Mouse (Mus musculus) stomach, embryonic 16.5 days (tissue): ENCODE results near the gene Slc10a2. TPM values are rescaled to one million over a fixed set of nuclear protein-coding genes. Genes with fewer than 3 reads are reported as not detected.
"Not testable (repeated sequence)": the region's sequence is repeated elsewhere in the genome, so short reads cannot be mapped to it uniquely, and the experiment has no call there.

Experiments used
- ATAC-seq: fragments of 200-750 bp; cut with Nextera tagmentation; 2 replicates; pipeline ENCODE4 v1.8.0; 2017; ENCODE audit warnings: moderate number of reproducible peaks, moderate TSS enrichment; ENCODE audit not compliant: insufficient read depth, low FRiP score
- H3K27ac ChIP-seq: fragments of 300-500 bp; sonication (generic); 2 replicates; pipeline ENCODE4 v1.5.1; 2014; ENCODE audit warnings: low read length
- H3K27me3 ChIP-seq: fragments of 300-500 bp; sonication (generic); 2 replicates; pipeline ENCODE4 v1.6.1; 2014; ENCODE audit warnings: low read length, control low read depth, mixed read lengths; ENCODE audit not compliant: control insufficient read depth, insufficient read depth
- H3K36me3 ChIP-seq: fragments of 300-500 bp; sonication (generic); 2 replicates; pipeline ENCODE4 v1.6.1; 2014; ENCODE audit warnings: low read length; ENCODE audit not compliant: control insufficient read depth, insufficient read depth
- H3K4me1 ChIP-seq: fragments of 300-500 bp; sonication (generic); 2 replicates; pipeline ENCODE4 v1.6.1; 2014; ENCODE audit warnings: low read length, control low read depth, mixed read lengths; ENCODE audit not compliant: control insufficient read depth, insufficient read depth
- H3K4me2 ChIP-seq: fragments of 300-500 bp; sonication (generic); 2 replicates; pipeline ENCODE4 v1.6.1; 2014; ENCODE audit warnings: low read depth, low read length, mixed read lengths
- H3K4me3 ChIP-seq: fragments of 300-500 bp; sonication (generic); replicated peaks from 2 replicates; pipeline ENCODE4 v1.5.1; 2014; ENCODE audit warnings: mild to moderate bottlenecking, low read length
- H3K9ac ChIP-seq: fragments of 300-500 bp; sonication (generic); 2 replicates; pipeline ENCODE4 v1.6.1; 2014; ENCODE audit warnings: low read length
- H3K9me3 ChIP-seq: fragments of 300-500 bp; sonication (generic); replicated peaks from 2 replicates; pipeline ENCODE4 v1.6.1; 2016; ENCODE audit warnings: low read length, control low read depth; ENCODE audit not compliant: control insufficient read depth
- WGBS: fragments of 180-500 bp; shearing (Covaris S2); extraction: QIAGEN DNeasy Blood & Tissue Kit; methylation state at CpG from one replicate; pipeline ENCODE4 v1.1.7; 2014; 5-methylcytosine and 5-hydroxymethylcytosine counted together
- polyA plus RNA-seq: library from polyadenylated mRNA; unstranded; fragments of >200 nt; fragmentation: Nextera tagmentation; extraction: Ambion mirVana; gene quantifications from 2 replicates; pipeline ENCODE4 v1.2.1, GENCODE M21; 2015

The Slc10a2 gene
- not detected in 2 replicates for polyA plus RNA-seq

GRCm38 (mm10) chr8:5105186-5105585, at the start of gene Slc10a2:
Slc10a2 (minus strand) TSS chr8:5105351.
- no peaks in the 10 kb centered on the region for H3K9me3 ChIP-seq
- 50% methylated on average over 5 of the region's 5 CpGs for WGBS
- ATAC-seq, result no peak
- no peak within 1 kb of the TSS for H3K4me2 ChIP-seq
- H3K27me3 ChIP-seq, result no peaks in the 10 kb centered on the region
- no peak within 1 kb of the TSS for H3K9ac ChIP-seq
- no peaks in the 10 kb centered on the region for H3K4me1 ChIP-seq
- no peak within 1 kb of the TSS for H3K27ac ChIP-seq
- no peaks in the 10 kb centered on the region for H3K36me3 ChIP-seq
- H3K4me3 ChIP-seq, result no peak within 1 kb of the TSS

DNA sequence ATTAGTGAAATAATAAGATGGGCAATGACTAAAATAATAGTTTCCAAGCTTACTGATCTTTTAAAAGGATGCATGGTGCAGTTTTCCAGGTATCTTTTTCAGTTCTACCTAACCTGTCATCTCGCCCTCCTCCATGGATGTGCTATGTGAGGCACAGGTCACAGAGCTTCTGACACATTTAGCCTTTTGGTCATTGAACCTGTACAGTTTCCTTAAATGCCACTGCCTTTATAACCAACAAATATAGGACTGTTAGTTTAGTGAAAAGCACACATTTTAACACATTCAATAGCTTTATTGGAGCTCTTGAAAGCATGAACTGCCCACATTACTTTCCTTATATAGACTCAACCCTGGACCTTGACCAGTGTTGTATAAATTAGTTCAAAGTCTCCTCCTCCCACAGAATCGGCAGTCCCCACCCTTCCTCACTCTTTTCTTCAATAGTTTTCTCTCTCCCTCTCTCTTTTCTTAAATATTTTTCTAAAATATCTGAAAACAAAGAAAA, 24.2 kb upstream of the Slc10a2 start:
- no peak for ATAC-seq
- 65% methylated on average over 2 of the region's 2 CpGs for WGBS
- no peaks in the 10 kb centered on the region for H3K27me3 ChIP-seq
- no peaks in the 10 kb centered on the region for H3K36me3 ChIP-seq
- no peaks in the 10 kb centered on the region for H3K9me3 ChIP-seq
- H3K4me3 ChIP-seq, result no peak overlapping the region
- no peaks in the 10 kb centered on the region for H3K4me1 ChIP-seq
- no peak overlapping the region for H3K27ac ChIP-seq
- H3K4me2 ChIP-seq, result no peak overlapping the region
- H3K9ac ChIP-seq, result no peak overlapping the region

DNA sequence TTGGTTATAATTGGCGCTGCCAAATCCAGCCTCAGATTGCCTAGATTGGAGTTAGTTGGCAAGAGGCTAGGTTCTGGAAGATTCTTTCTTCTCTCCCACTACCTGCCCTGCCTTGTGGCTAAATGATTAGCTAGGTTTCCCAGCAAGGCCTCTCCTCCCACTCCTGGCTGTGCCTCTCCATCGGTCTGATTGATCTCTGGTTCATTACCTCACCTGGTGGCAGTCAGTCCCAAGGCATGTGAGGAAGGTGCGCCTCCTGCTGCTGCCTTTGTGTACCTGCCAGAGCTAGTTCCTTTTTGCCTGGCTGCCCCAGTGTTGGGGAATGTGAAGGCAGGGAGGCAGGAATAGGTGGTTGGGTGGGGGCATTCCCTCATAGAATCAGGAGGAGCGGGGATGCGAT, 1.7 kb upstream of the Slc10a2 start:
- 54% methylated on average over 5 of the region's 5 CpGs for WGBS
- Histone ChIP-seq H3K9me3 (no peaks in the 10 kb centered on the region), H3K27ac (no peak overlapping the region), H3K4me2 (no peak overlapping the region), H3K4me3 (no peak overlapping the region), H3K27me3 (no peaks in the 10 kb centered on the region), H3K4me1 (no peaks in the 10 kb centered on the region), H3K9ac (no peak overlapping the region), H3K36me3 (no peaks in the 10 kb centered on the region)
- peak; percentile 62; the same call in 1 of the 2 replicates for ATAC-seq

DNA sequence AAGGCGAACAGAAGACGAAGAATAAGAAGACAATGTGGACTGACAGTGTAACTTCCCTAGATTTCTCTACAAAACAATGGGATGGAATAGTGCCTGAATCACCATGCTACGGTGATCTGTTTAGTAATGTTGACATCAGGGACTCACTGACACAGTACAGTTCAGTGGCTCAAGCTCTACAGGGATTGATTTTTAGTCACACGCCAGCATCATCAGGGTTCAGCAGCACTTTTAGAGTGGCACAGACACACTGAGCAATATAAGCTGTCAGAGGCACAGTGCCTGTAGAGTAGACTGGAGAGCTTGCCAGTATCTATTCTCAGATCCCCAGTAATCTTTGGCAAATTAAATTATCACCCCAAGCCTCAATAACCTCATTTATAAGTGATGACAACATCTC, 9.8 kb downstream of the Slc10a2 start:
- Histone ChIP-seq H3K36me3 (no peaks in the 10 kb centered on the region), H3K4me3 (no peak overlapping the region), H3K9me3 (no peaks in the 10 kb centered on the region), H3K27ac (no peak overlapping the region), H3K9ac (no peak overlapping the region), H3K4me2 (no peak overlapping the region), H3K4me1 (no peaks in the 10 kb centered on the region), H3K27me3 (no peaks in the 10 kb centered on the region)
- 79% methylated on average over 4 of the region's 4 CpGs for WGBS
- no peak for ATAC-seq

GRCm38 (mm10) chr8:5093991-5094390, 11.2 kb downstream of the Slc10a2 start:
- not testable (repeated sequence) for H3K4me2 ChIP-seq, H3K9me3 ChIP-seq, ATAC-seq, H3K4me3 ChIP-seq, H3K4me1 ChIP-seq, H3K36me3 ChIP-seq, H3K9ac ChIP-seq, H3K27me3 ChIP-seq, H3K27ac ChIP-seq

GRCm38 (mm10) chr8:5073654-5074293, 31.4 kb downstream of the Slc10a2 start:
- no peak overlapping the region for H3K4me2 ChIP-seq
- no peaks in the 10 kb centered on the region for H3K27me3 ChIP-seq
- H3K27ac ChIP-seq, result no peak overlapping the region
- no peak overlapping the region for H3K9ac ChIP-seq
- H3K4me3 ChIP-seq, result no peak overlapping the region
- WGBS, result 85% methylated on average over 3 of the region's 3 CpGs
- H3K36me3 ChIP-seq, result no peaks in the 10 kb centered on the region
- no peak for ATAC-seq
- no peaks in the 10 kb centered on the region for H3K4me1 ChIP-seq
- H3K9me3 ChIP-seq, result no peaks in the 10 kb centered on the region

DNA sequence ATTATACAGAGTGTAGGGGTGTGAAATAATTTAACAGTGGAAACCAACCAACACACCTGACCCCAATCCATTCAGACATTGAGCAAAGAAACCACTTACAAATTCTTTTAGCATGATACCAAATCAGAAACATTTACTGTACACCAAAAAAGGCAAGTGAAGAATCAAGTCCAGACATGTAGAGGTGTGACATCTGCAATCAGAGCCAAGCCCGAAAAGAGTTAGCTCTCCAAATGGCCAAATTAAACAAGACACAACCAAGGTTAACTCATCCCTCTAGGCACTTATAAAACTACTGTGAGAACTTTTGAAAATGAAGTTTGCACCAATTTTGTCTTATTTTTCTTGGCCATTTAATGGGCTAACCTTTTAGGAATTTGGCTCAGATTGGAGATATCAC, 46.3 kb downstream of the Slc10a2 start:
- H3K36me3 ChIP-seq, result no peaks in the 10 kb centered on the region
- no peaks in the 10 kb centered on the region for H3K27me3 ChIP-seq
- no peak overlapping the region for H3K27ac ChIP-seq
- WGBS, result 63% methylated on average over 1 of the region's 1 CpGs
- no peak for ATAC-seq
- no peaks in the 10 kb centered on the region for H3K4me1 ChIP-seq
- H3K4me3 ChIP-seq, result no peak overlapping the region
- H3K9ac ChIP-seq, result no peak overlapping the region
- H3K9me3 ChIP-seq, result no peaks in the 10 kb centered on the region
- H3K4me2 ChIP-seq, result no peak overlapping the region

DNA sequence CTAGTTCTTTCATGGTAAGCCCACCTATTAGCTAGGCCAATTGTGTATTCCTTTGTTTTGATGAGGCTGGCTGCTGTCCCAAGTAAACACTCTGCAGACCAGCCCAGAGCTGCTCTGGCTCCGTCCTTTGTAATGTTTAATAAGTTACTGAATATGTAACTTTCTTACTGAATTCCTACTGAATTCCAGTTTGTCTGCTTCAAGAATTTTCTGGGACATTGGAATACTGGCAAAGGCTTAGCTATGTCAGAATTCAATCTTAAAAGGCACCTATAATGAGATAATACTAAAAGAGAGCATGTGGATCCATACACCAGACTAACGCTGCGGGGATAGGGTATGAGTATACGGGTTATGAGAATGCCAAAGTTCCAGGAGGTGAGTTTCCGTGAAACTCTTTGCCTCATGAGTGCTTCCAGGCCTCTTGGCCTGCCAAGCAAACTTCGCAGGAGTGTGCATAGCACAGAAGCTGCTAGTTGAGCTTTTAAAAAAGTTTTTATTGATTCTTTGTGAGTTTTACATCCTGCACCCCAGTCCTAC, 60.7 kb downstream of the Slc10a2 start:
- not testable (repeated sequence) for H3K27me3 ChIP-seq, H3K4me2 ChIP-seq, H3K9me3 ChIP-seq, H3K9ac ChIP-seq, ATAC-seq, H3K27ac ChIP-seq, H3K36me3 ChIP-seq, H3K4me3 ChIP-seq, H3K4me1 ChIP-seq
- 79% methylated on average over 6 of the region's 6 CpGs for WGBS

DNA sequence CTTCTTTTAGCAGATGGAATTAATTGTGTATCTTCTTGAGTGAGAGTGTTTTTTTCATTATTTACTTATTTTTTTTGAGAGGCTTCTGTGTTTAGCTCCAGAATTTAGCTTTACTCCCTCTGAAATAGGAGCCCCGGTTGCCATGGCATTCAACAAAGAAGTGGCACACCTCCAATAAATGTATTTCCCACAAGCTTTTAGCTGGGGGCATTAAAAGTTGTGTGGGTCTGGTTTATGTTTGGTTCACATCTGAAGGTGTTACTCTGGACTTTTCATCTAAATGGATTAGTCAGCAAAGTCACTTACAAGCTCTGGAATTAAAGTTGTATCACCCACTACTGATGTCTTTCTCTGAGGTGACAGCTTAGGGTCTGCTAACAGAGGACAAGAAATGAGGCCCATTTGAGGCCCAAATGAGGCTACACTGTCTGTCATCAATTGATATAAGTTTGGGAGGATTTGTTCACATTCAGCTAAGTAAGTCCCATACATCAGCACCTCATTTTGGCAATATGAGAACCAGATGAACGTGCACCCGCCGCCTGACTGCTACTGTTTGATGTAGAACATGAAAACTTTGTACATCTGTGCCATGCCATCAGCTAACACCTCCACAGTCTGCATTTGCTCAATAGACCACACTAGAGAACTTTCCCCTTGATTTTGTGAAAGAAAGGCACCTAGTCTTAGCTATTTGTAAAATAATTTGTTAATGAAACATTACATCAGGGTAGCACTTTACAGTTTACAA, 66.2 kb downstream of the Slc10a2 start:
- Histone ChIP-seq H3K36me3 (no peaks in the 10 kb centered on the region), H3K4me3 (no peak overlapping the region), H3K4me2 (no peak overlapping the region), H3K27me3 (no peaks in the 10 kb centered on the region), H3K9ac (no peak overlapping the region), H3K4me1 (no peaks in the 10 kb centered on the region), H3K9me3 (no peaks in the 10 kb centered on the region), H3K27ac (no peak overlapping the region)
- 72% methylated on average over 4 of the region's 4 CpGs for WGBS
- no peak for ATAC-seq
